ENCODE assay signal across 16 mouse cellular contexts in genomic region chr13:80950803-80951202, GRCm38 (mm10).
"Had no signal": no experiment of that assay in that cellular context is flagged by ENCODE, and none has a peak within 500 bp of the region (broad histone marks: within the 10 kb centered on the region; RNA-seq: fewer than 3 reads in every experiment).

No protein-coding gene starts in this region.

- H3K27ac ChIP-seq: neural tube, embryonic 12.5 days; neural tube, embryonic 13.5 days; neural tube, embryonic 15.5 days; stomach, embryonic 15.5 days had no signal

- DNase-seq: retina, postnatal 1 day; right cerebral cortex, adult 18-20 months; right cerebral cortex, postnatal 14 days; right cerebral cortex, postnatal 25 days; right cerebral cortex, postnatal 4 days; spleen, adult 18-20 months; thymus, adult 18-20 months; thymus, adult 2 months; thymus, postnatal 14 days; thymus, postnatal 25 days; thymus, postnatal 36 days; thymus, postnatal 4 days had no signal

- H3K4me3 ChIP-seq: neural tube, embryonic 12.5 days; neural tube, embryonic 13.5 days; neural tube, embryonic 15.5 days; stomach, embryonic 15.5 days had no signal
